Mouse (Mus musculus) right cerebral cortex, adult 2 months (tissue): ENCODE results near the gene Arid3c.

Experiments
- DNase-seq, 2 experiments: peaks; one replicate each; pipeline ENCODE4 v3.0.0; 2021 to 2022; ENCODE audit warnings: low spot score in 2 of 2

The Arid3c gene

GRCm38 (mm10) chr4:41745021-41745420 is 14.1 kb upstream of the Arid3c start:
- no peak for DNase-seq

GRCm38 (mm10) chr4:41744131-41744530 is 13.2 kb upstream of the Arid3c start:
- no peak for DNase-seq

GRCm38 (mm10) chr4:41741158-41741560 is 10.2 kb upstream of the Arid3c start:
- DNase-seq, result peak; percentile 95

- DNase-seq, result peak; percentile 72 to 82
These were observed 9.6 kb upstream of the Arid3c start for GRCm38 (mm10) chr4:41740380-41741157.

GRCm38 (mm10) chr4:41739260-41739659 is 8.3 kb upstream of the Arid3c start:
- DNase-seq, result no peak

GRCm38 (mm10) chr4:41738256-41738603 is 7.3 kb upstream of the Arid3c start:
- no peak for DNase-seq

- peak; percentile 79 to 82 for DNase-seq
These were observed 6.8 kb upstream of the Arid3c start for GRCm38 (mm10) chr4:41737602-41738255.

GRCm38 (mm10) chr4:41726826-41727621 is 3.9 kb downstream of the Arid3c start:
- DNase-seq, result no peak

- peak; percentile 92 to 97 for DNase-seq
These were observed 8.0 kb downstream of the Arid3c start, which contains the start of gene Dctn3 for GRCm38 (mm10) chr4:41722918-41723351. TSS of gene Dctn3 (minus strand) at chr4:41723170.

GRCm38 (mm10) chr4:41716834-41717233 is 14.1 kb downstream of the Arid3c start:
- no peak for DNase-seq

- peak; percentile 62 to 71 for DNase-seq
These were observed 15.3 kb downstream of the Arid3c start for GRCm38 (mm10) chr4:41715596-41715995.

GRCm38 (mm10) chr4:41715082-41715481 is 15.9 kb downstream of the Arid3c start:
- no peak for DNase-seq

GRCm38 (mm10) chr4:41714276-41714675 is 16.7 kb downstream of the Arid3c start:
- DNase-seq, result peak; percentile 78 to 80

GRCm38 (mm10) chr4:41713197-41714067 is 17.5 kb downstream of the Arid3c start, which contains the start of gene Rpp25l:
TSS of gene Rpp25l (minus strand) at chr4:41713534.
- DNase-seq, result peak; percentile 76 to 87

- DNase-seq, result no peak
These were observed 18.3 kb downstream of the Arid3c start for GRCm38 (mm10) chr4:41712421-41713196.

GRCm38 (mm10) chr4:41711705-41712375 is 19.1 kb downstream of the Arid3c start:
- no peak for DNase-seq

GRCm38 (mm10) chr4:41710229-41710628 is 20.7 kb downstream of the Arid3c start:
- no peak for DNase-seq

GRCm38 (mm10) chr4:41708192-41708745 is 22.7 kb downstream of the Arid3c start:
- no peak for DNase-seq

GRCm38 (mm10) chr4:41707011-41707535 is 23.9 kb downstream of the Arid3c start:
- DNase-seq, result peak; percentile 83 to 86
